Mouse (Mus musculus): ENCODE measurements around the gene Deaf1. TPM values are rescaled to one million over a fixed set of nuclear protein-coding genes. Genes with fewer than 3 reads are reported as not detected.

The Deaf1 gene
- total RNA-seq, 2 experiments from 2014 or later, result 13.3 to 14.0 TPM

- intact Hi-C loops (cut with DNase I), result no loop called here
- no peak for TF ChIP-seq CTCF (IDR thresholded peaks at IDR 0.05)
- DNase-seq, result no peak
- no peak overlapping the region for H3K4me3 ChIP-seq
- no peak overlapping the region for H3K27ac ChIP-seq
Measured at GRCm38 (mm10) chr7:141282756-141283155, 44.7 kb downstream of the Deaf1 start.

- Histone ChIP-seq H3K4me3 (no peak overlapping the region), H3K27ac (no peak overlapping the region)
- intact Hi-C loops (cut with DNase I), result no loop called here
- no peak for TF ChIP-seq CTCF (IDR thresholded peaks at IDR 0.05)
- DNase-seq, result no peak
Measured at GRCm38 (mm10) chr7:141281442-141281841, 46.0 kb downstream of the Deaf1 start.

- Histone ChIP-seq H3K27ac (no peak within 1 kb of the TSS), H3K4me3 (peak within 1 kb of the TSS; percentile 65)
- intact Hi-C loops (cut with DNase I), result no loop called here
- no peak for DNase-seq
- peak; percentile 40; the same call in 1 of the 2 replicates for TF ChIP-seq CTCF (IDR thresholded peaks at IDR 0.05)
Measured at GRCm38 (mm10) chr7:141278766-141279590, 48.5 kb downstream of the Deaf1 start, which contains the start of gene Sct. Sct (minus strand) TSS chr7:141279133.

GRCm38 (mm10) chr7:141277701-141278678 is 49.5 kb downstream of the Deaf1 start:
- intact Hi-C loops (cut with DNase I), result no loop called here
- no peak for TF ChIP-seq CTCF (IDR thresholded peaks at IDR 0.05)
- Histone ChIP-seq H3K27ac (no peak overlapping the region), H3K4me3 (no peak overlapping the region)
- no peak for DNase-seq

GRCm38 (mm10) chr7:141276546-141276945 is 50.9 kb downstream of the Deaf1 start, which contains the start of gene Cdhr5:
Cdhr5 (minus strand) TSS chr7:141276786.
- no peak for TF ChIP-seq CTCF (IDR thresholded peaks at IDR 0.05)
- no peak within 1 kb of the TSS for H3K4me3 ChIP-seq
- intact Hi-C loops (cut with DNase I), result no loop called here
- no peak within 1 kb of the TSS for H3K27ac ChIP-seq
- DNase-seq, result no peak

- no peak for DNase-seq
- intact Hi-C loops (cut with DNase I), result no loop called here
- TF ChIP-seq CTCF (IDR thresholded peaks at IDR 0.05), result no peak
- H3K4me3 ChIP-seq, result no peak overlapping the region
- no peak overlapping the region for H3K27ac ChIP-seq
Measured at GRCm38 (mm10) chr7:141275356-141275755, 52.1 kb downstream of the Deaf1 start.

- DNase-seq, result no peak
- Histone ChIP-seq H3K4me3 (no peak overlapping the region), H3K27ac (no peak overlapping the region)
- no peak for TF ChIP-seq CTCF (IDR thresholded peaks at IDR 0.05)
- intact Hi-C loops (cut with DNase I), result no loop called here
Measured at GRCm38 (mm10) chr7:141270631-141271030, 56.9 kb downstream of the Deaf1 start.

GRCm38 (mm10) chr7:141269273-141269545 is 58.3 kb downstream of the Deaf1 start:
- no peak overlapping the region for H3K27ac ChIP-seq
- TF ChIP-seq CTCF (IDR thresholded peaks at IDR 0.05), result no peak
- H3K4me3 ChIP-seq, result peak overlapping the region; percentile 43
- DNase-seq, result no peak
- intact Hi-C loops (cut with DNase I), result no loop called here

GRCm38 (mm10) chr7:141268466-141269272 is 58.8 kb downstream of the Deaf1 start:
- TF ChIP-seq CTCF (IDR thresholded peaks at IDR 0.05), result no peak
- Histone ChIP-seq H3K4me3 (peak overlapping the region; percentile 43), H3K27ac (no peak overlapping the region)
- intact Hi-C loops (cut with DNase I), result no loop called here
- no peak for DNase-seq

- peak within 1 kb of the TSS; percentile 76 for H3K4me3 ChIP-seq
- peak; percentile 73 for DNase-seq
- intact Hi-C loops (cut with DNase I), result loop anchor here (1.0 kb wide), 1 partner anchor 97 kb away; no protein-coding TSS in a partner anchor
- no peak for TF ChIP-seq CTCF (IDR thresholded peaks at IDR 0.05)
- peak within 1 kb of the TSS; percentile 77 for H3K27ac ChIP-seq
Measured at GRCm38 (mm10) chr7:141265739-141266561, 61.5 kb downstream of the Deaf1 start, which contains the start of gene Irf7. Irf7 (minus strand) TSS chr7:141266481.

- no peak for TF ChIP-seq CTCF (IDR thresholded peaks at IDR 0.05)
- Histone ChIP-seq H3K27ac (peak overlapping the region; percentile 77; the same call in 1 of the 2 replicates), H3K4me3 (peak overlapping the region; percentile 76)
- no peak for DNase-seq
- intact Hi-C loops (cut with DNase I), result loop anchor here (1.0 kb wide), 1 partner anchor 98 kb away; no protein-coding TSS in a partner anchor
Measured at GRCm38 (mm10) chr7:141265411-141265738, 62.1 kb downstream of the Deaf1 start.
